Mouse (Mus musculus) layer of hippocampus, adult 2 months (tissue): ENCODE measurements around the gene Il7r. TPM values are rescaled to one million over a fixed set of nuclear protein-coding genes. Genes with fewer than 3 reads are reported as not detected.
A peak's percentile ranks its signal among the peaks of the same experiment; 100 is the strongest.
"Not testable (repeated sequence)": the region's sequence is repeated elsewhere in the genome, so short reads cannot be mapped to it uniquely, and the experiment has no call there.

ENCODE experiments used
- DNase-seq, 2 experiments: peaks; one replicate each; pipeline ENCODE4 v3.0.0; 2022; ENCODE audit warnings: low spot score in 2 of 2
- H3K27ac ChIP-seq: fragments of 200-600 bp; 2 replicates; pipeline ENCODE4 v1.8.1; 2022
- H3K4me3 ChIP-seq: fragments of 200-600 bp; 2 replicates; pipeline ENCODE4 v1.8.1; 2022; ENCODE audit warnings: mild to moderate bottlenecking
- CTCF ChIP-seq: fragments of 200-600 bp; conservative IDR thresholded peaks from 2 replicates; pipeline ENCODE4 v1.8.1; 2022; ENCODE audit warnings: antibody characterized with exemption, mild to moderate bottlenecking, moderate library complexity
- long read RNA-seq, 2 experiments: library from polyadenylated mRNA; stranded (forward); transcript quantifications; one replicate each; pipeline ENCODE4 v2.0.0; 2021; ENCODE audit warnings: borderline mapping rate in 2 of 2
- total RNA-seq, 2 experiments: library from RNA; stranded (reverse); gene quantifications; 2 replicates each; pipeline ENCODE4 v1.2.3; 2021

The Il7r gene
- under 1 TPM; 0.33 to 0.88 TPM for total RNA-seq
- long read RNA-seq, experiment 1: 0 reads
- long read RNA-seq, experiment 2: 0 reads

GRCm38 (mm10) chr15:9530076-9530475, at the start of gene Il7r:
Gene Il7r (minus strand): TSS chr15:9530176.
- no peak within 1 kb of the TSS for H3K4me3 ChIP-seq
- TF ChIP-seq CTCF: no peak
- DNase-seq: no peak
- no peak within 1 kb of the TSS for H3K27ac ChIP-seq

GRCm38 (mm10) chr15:9577303-9577702, 47.3 kb upstream of the Il7r start:
- no peak for DNase-seq
- TF ChIP-seq CTCF: peak; percentile 64
- no peak overlapping the region for H3K4me3 ChIP-seq
- H3K27ac ChIP-seq: no peak overlapping the region

- H3K4me3 ChIP-seq: no peak overlapping the region
- no peak for TF ChIP-seq CTCF
- H3K27ac ChIP-seq: no peak overlapping the region
- DNase-seq: no peak
Observed at GRCm38 (mm10) chr15:9574796-9575195, 44.8 kb upstream of the Il7r start.

GRCm38 (mm10) chr15:9573361-9573760, 43.4 kb upstream of the Il7r start:
- no peak for DNase-seq
- Histone ChIP-seq H3K27ac (no peak overlapping the region), H3K4me3 (no peak overlapping the region)
- TF ChIP-seq CTCF: no peak

- Histone ChIP-seq H3K27ac (no peak overlapping the region), H3K4me3 (no peak overlapping the region)
- TF ChIP-seq CTCF: no peak
- DNase-seq: no peak
Observed at GRCm38 (mm10) chr15:9572664-9573063, 42.7 kb upstream of the Il7r start.

- DNase-seq: no peak
- Histone ChIP-seq H3K4me3 (no peak overlapping the region), H3K27ac (no peak overlapping the region)
- no peak for TF ChIP-seq CTCF
Observed at GRCm38 (mm10) chr15:9571896-9572295, 41.9 kb upstream of the Il7r start.

- no peak overlapping the region for H3K4me3 ChIP-seq
- no peak for TF ChIP-seq CTCF
- no peak overlapping the region for H3K27ac ChIP-seq
Observed at GRCm38 (mm10) chr15:9567316-9567715, 37.3 kb upstream of the Il7r start.

GRCm38 (mm10) chr15:9565396-9565795, 35.4 kb upstream of the Il7r start:
- TF ChIP-seq CTCF: no peak
- peak overlapping the region; percentile 43; the same call in 1 of the 2 replicates for H3K27ac ChIP-seq
- DNase-seq: peak in 1 of 2 experiments; percentile 26

More at GRCm38 (mm10) chr15:9567316-9567715, 37.3 kb upstream of the Il7r start:
- no peak for DNase-seq

GRCm38 (mm10) chr15:9564156-9564555, 34.2 kb upstream of the Il7r start:
- Histone ChIP-seq H3K4me3 (no peak overlapping the region), H3K27ac (no peak overlapping the region)
- DNase-seq: no peak
- TF ChIP-seq CTCF: no peak

More at GRCm38 (mm10) chr15:9565396-9565795, 35.4 kb upstream of the Il7r start:
- no peak overlapping the region for H3K4me3 ChIP-seq

- not testable (repeated sequence) for H3K27ac ChIP-seq, H3K4me3 ChIP-seq, DNase-seq
Observed at GRCm38 (mm10) chr15:9557264-9557663, 27.3 kb upstream of the Il7r start.

- no peak for DNase-seq
- H3K27ac ChIP-seq: no peak overlapping the region
- no peak for TF ChIP-seq CTCF
- H3K4me3 ChIP-seq: no peak overlapping the region
Observed at GRCm38 (mm10) chr15:9548951-9549350, 19.0 kb upstream of the Il7r start.

GRCm38 (mm10) chr15:9535200-9535599, 5.2 kb upstream of the Il7r start:
- no peak overlapping the region for H3K4me3 ChIP-seq
- TF ChIP-seq CTCF: no peak

GRCm38 (mm10) chr15:9533356-9533902, 3.5 kb upstream of the Il7r start:
- Histone ChIP-seq H3K4me3 (no peak overlapping the region), H3K27ac (no peak overlapping the region)
- TF ChIP-seq CTCF: no peak
- DNase-seq: no peak

More at GRCm38 (mm10) chr15:9535200-9535599, 5.2 kb upstream of the Il7r start:
- no peak overlapping the region for H3K27ac ChIP-seq
- DNase-seq: no peak

GRCm38 (mm10) chr15:9529646-9530045, 330 bp downstream of the Il7r start:
- no peak for DNase-seq
- Histone ChIP-seq H3K4me3 (no peak overlapping the region), H3K27ac (no peak overlapping the region)
- TF ChIP-seq CTCF: no peak
